Mouse (Mus musculus): Measurements from ENCODE around the gene Tfip11.
"Not testable (repeated sequence)": the region's sequence is repeated elsewhere in the genome, so short reads cannot be mapped to it uniquely, and the experiment has no call there.

Gene Tfip11

GRCm38 (mm10) chr5:112290536-112290880, 35.6 kb upstream of the Tfip11 start:
- DNase-seq, result no peak

- DNase-seq, result peak in 1 of 2 experiments; percentile 55
These were observed 34.3 kb upstream of the Tfip11 start for GRCm38 (mm10) chr5:112291866-112292265.

- no peak for DNase-seq
These were observed 33.7 kb upstream of the Tfip11 start for GRCm38 (mm10) chr5:112292343-112292980.

GRCm38 (mm10) chr5:112293800-112294199, 32.4 kb upstream of the Tfip11 start:
- no peak for DNase-seq

GRCm38 (mm10) chr5:112294696-112295095, 31.5 kb upstream of the Tfip11 start:
- no peak for DNase-seq

- DNase-seq, result no peak
These were observed 31.0 kb upstream of the Tfip11 start for GRCm38 (mm10) chr5:112295162-112295561.

GRCm38 (mm10) chr5:112295564-112295963, 30.6 kb upstream of the Tfip11 start:
- no peak for DNase-seq

GRCm38 (mm10) chr5:112296404-112297181, 29.6 kb upstream of the Tfip11 start:
- peak in 1 of 2 experiments; percentile 35 for DNase-seq

GRCm38 (mm10) chr5:112297257-112297656, 28.9 kb upstream of the Tfip11 start:
- no peak for DNase-seq

- DNase-seq, result peak in 1 of 2 experiments; percentile 65
These were observed 27.8 kb upstream of the Tfip11 start for GRCm38 (mm10) chr5:112298226-112298988.

- DNase-seq, result no peak
These were observed 26.8 kb upstream of the Tfip11 start for GRCm38 (mm10) chr5:112299399-112299798.

GRCm38 (mm10) chr5:112300112-112300511, 26.0 kb upstream of the Tfip11 start:
- DNase-seq, result no peak

GRCm38 (mm10) chr5:112300721-112301308, 25.3 kb upstream of the Tfip11 start:
- no peak for DNase-seq

GRCm38 (mm10) chr5:112301694-112302093, 24.5 kb upstream of the Tfip11 start:
- no peak for DNase-seq

- DNase-seq, result no peak
These were observed 23.8 kb upstream of the Tfip11 start for GRCm38 (mm10) chr5:112302310-112302709.

- DNase-seq, result no peak
These were observed 20.3 kb upstream of the Tfip11 start for GRCm38 (mm10) chr5:112305842-112306241.

- no peak for DNase-seq
These were observed 12.8 kb upstream of the Tfip11 start for GRCm38 (mm10) chr5:112313222-112313885.

GRCm38 (mm10) chr5:112316468-112316867, 9.7 kb upstream of the Tfip11 start:
- DNase-seq, result peak in 1 of 2 experiments; percentile 48

GRCm38 (mm10) chr5:112317328-112317727, 8.8 kb upstream of the Tfip11 start:
- peak; percentile 43 to 68 for DNase-seq

- not testable (repeated sequence) for DNase-seq
These were observed 6.8 kb upstream of the Tfip11 start for GRCm38 (mm10) chr5:112319343-112319742.

GRCm38 (mm10) chr5:112320379-112320778, 5.8 kb upstream of the Tfip11 start:
- DNase-seq, result no peak

- DNase-seq, result no peak
These were observed 5.2 kb upstream of the Tfip11 start for GRCm38 (mm10) chr5:112320936-112321335.

- DNase-seq, result no peak
These were observed 4.8 kb upstream of the Tfip11 start for GRCm38 (mm10) chr5:112321376-112321775.
